Mouse (Mus musculus): ENCODE results near the gene Igfbp3.
"Not testable (repeated sequence)": the region's sequence is repeated elsewhere in the genome, so short reads cannot be mapped to it uniquely, and the experiment has no call there.

Gene Igfbp3

DNA sequence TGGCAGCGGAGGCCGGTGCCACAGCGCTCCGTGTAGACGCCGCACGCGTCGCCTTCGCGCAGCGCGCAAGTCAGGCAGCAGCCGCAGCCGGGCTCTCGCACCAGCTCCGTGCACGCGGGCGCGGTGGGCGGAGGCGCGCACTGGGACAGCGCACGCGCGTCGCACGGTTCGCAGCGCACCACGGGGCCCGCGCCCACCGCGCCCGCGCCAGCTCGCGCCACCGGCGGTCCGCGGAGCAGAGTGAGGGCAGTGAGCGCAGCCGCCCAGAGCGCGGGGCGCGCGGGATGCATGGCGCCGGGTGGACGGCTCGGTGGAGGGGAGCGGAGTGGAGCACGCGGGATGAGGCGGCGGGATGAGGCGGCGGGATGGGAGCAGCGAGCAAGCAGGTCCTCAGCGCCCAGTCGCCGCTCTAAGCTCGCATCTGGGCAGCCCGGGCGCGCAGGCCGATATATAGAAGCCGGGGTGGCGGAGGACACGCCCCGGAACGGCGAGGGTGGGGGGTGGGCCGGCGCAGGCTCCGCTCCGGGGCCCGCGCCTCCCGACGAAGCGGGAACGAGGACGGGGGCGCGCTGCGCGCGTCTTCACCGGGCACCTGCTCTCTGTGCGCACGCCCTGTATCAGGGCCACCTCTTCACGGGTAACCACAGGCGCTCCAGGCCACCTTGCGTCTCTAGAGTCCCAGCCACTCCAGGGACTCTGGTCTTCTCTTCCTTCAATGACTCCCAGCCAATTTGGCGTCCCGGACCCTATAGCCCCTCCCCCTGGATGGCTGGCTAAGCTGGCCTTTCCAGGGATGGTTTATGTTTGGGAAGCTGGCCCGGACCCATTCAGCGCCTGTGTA lies at the start of gene Igfbp3:
Igfbp3 (minus strand) TSS at position 423 of the 841 bp plus-strand sequence.
- peak; percentile 73 for DNase-seq (ENCODE audit: low read depth, low spot score)

DNA sequence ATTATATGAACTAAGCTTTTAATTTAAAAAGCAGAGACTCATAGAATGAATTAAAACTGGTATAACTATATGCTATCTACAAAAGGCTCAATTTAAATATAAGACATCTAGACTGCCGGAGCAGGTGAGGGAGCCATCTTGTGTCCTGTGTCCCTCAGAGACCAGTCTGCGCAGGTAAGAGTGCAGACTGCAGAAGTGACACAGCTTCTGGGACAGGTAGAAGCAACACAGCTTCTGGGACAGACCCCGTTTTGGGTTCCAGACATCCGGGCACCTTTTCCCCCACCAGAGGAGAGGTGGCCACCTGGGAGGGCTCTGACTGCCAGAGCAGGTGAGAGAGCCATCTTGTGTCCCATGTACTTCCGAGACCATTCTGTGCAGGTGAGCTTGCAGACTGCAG lies 37.1 kb upstream of the Igfbp3 start:
- DNase-seq (ENCODE audit: low read depth, low spot score) = no peak

DNA sequence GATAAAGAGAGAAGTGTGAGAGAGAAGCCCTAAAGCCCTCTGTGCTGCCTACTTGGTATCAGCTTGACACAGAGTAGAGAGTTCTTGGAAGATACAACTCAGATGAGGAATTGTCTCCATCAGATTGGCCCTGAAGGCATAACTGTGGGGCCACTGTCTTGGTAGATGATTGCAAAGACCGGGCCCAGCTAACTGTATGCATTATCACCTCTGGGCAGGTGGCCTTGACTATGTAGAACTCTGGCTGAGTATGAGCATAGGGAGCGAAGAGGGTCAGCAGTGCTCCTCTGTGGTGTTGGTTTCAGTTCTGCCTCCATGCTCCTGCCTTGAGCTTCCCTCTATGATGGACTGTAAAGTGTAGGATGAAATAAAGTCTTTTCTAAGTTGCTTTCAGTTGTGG lies 36.7 kb upstream of the Igfbp3 start:
- DNase-seq (ENCODE audit: low read depth, low spot score) = no peak

DNA sequence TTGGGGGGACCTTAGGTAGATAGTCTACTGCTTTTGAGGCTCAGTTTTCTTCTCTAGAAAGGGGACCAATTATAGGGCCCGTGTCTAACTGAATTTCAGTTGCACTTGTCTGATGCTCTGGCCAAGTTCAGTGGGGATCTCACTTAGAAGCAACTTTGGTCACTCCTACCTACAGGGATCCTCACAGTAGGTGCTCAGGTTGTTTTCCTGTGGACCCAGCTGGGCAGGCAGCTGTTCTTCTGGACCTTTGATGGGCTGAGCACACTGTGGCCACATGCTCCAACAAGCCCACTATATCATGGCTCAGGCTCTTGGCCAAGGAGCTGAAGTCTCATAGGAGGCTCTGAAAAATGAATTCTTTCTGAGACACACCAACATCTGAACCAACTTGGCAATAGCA lies 31.1 kb upstream of the Igfbp3 start:
- no peak for DNase-seq (ENCODE audit: low read depth, low spot score)

DNA sequence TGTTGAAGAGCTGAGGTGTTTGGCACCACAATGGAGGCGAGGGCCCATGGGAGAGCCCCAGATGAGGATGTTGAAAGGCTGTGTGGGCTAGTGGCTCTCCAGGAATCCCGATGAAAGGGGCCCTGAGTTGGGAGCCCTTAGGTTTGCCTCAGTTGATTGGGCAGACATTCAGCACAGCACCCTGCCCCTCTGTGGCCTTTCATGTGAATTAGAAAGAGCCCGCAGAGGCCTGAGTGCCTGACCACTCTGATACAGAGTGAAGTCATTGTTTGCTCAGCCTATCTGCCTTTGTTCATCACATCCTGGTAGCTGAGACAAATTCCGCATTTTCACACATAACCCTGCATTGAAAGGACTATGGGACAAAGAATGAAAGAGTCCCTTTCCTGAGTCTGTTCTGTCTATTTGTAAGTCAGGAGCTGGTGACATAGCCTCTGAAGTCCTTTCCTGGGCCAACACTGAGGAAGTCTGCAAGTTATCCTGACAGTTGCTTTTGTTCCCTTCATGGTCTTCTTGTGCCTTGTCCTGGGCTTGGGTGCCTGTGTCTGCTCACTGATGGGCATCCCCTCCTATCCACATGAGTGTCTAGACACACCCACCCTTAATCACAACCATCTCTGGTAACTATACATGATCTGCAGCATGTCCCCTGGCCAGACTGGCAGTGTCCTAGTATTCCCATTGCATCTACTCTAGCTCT lies 25.5 kb upstream of the Igfbp3 start:
- DNase-seq (ENCODE audit: low read depth, low spot score) = no peak

DNA sequence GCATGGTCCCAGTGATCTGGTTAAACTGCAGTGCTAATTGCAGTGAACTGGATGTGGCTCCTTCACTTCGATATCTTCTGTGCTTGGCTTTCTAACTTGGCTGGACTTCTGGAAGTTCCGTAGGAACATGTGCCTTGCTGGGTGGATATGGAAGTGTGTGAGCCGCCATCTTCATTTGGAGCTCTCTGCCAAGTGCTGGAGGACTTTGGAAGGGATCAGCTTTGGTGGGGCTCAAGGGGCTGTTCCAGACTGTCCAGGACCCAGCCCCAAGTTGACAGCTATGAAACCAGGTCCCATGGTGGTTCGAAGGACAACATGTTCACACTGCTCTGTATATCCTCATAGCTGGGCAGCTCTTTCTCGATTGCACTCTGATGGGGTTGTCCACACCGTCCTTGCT lies 24.8 kb upstream of the Igfbp3 start:
- no peak for DNase-seq (ENCODE audit: low read depth, low spot score)

DNA sequence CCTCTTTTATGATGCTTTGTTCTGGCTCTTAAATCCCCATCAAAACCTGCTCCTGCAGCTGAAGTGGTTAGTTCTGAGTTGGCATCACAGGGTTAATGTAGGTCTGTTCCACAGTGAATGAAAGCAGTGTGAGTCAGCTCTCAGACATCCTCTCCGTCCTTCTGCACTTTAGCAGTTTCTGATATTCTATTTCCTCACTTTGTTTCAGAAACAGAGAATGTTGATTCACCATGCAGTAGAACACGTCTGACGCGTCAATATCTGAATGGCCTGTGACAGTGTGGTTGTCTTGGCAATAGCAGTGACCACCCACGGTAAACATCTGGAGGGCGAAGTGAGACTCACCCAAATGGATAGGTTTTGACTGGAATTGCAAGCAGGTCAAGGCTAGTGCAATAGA lies 24.0 kb upstream of the Igfbp3 start:
- DNase-seq (ENCODE audit: low read depth, low spot score) = no peak

DNA sequence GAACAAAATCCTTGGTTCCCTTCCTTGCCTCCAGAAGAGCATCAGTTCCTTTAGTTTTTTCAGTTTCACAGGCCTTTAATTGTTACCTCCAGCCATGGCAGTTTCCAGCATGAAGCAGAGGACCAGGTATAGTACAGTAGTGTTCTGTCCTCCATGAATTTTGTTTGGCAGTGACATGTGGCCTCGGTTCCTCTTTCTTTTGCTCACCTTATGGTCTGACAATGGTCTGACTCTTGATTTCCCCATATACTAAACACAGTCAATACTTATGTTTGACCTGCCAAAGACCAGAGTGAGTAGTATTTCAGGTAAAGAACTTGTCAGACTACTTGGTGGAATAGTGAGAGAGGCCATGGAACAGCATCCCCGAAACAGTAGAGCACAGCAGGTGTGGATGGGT lies 23.0 kb upstream of the Igfbp3 start:
- no peak for DNase-seq (ENCODE audit: low read depth, low spot score)

DNA sequence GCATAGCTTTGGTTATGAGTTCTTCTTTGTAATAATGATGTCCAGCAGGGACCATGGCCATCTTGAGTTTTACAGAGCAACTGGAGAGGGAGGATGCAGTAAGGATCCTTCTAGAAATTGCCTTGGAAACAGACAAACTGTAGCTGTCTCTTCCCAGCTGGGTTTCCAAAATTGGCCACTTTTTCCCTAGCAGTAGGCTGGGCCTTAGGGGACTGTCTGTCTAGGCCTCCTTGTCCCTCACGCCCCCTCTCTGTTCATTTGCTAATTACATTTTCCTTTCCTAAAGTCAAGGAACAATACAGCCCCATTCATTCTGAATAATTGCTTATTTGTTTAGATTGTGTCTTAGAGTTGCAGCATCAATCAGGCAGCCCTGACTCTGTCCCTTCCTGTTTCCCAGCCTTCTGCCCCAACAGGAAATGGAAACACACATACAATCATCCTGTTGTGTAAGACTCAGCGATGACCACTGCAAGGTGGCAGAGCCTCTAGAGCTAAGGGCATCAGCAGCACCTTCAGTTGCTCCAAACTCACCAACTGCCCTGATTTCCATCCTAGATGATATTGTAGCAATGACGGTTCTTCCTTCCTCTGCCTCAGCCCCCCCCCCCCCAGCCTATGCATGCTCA lies 21.4 kb upstream of the Igfbp3 start:
- no peak for DNase-seq (ENCODE audit: low read depth, low spot score)

DNA sequence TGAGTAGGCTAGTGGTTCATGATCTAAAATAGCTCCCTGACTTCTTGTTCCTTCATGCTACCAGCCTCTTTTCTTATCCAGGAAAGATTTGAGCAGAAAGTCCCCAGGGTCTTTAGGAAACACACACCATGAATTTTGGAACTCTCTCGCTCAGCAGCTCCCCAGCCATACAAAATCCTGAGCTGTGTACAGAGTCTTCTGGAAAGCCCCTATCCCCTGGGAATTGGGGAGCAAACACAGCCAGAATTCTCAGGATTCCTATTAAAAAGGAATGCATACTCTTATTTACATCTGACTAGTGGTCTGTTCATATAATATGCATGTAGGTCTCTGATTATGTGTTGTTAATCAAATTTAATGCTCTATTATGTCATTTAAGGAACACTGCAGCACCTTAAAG lies 20.7 kb upstream of the Igfbp3 start:
- no peak for DNase-seq (ENCODE audit: low read depth, low spot score)

DNA sequence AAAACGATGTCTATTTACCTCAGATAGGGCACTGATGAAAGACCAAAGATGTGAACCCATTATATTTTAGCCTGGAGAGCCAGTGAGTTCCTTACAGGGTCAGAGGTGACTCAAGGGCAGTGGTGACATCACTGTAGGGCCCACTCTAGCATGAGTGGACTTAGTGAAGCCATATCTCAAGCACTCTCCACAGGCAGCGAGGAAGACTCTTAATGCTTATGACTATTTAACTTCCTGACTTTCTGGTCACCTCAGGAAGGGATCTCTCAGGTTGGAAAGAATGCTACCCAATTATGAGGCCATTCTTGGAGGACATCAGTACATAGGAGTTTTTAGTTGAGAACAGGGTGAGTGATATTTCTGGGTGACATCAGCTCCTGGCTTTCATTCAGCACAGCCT lies 19.6 kb upstream of the Igfbp3 start:
- DNase-seq (ENCODE audit: low read depth, low spot score) = no peak

DNA sequence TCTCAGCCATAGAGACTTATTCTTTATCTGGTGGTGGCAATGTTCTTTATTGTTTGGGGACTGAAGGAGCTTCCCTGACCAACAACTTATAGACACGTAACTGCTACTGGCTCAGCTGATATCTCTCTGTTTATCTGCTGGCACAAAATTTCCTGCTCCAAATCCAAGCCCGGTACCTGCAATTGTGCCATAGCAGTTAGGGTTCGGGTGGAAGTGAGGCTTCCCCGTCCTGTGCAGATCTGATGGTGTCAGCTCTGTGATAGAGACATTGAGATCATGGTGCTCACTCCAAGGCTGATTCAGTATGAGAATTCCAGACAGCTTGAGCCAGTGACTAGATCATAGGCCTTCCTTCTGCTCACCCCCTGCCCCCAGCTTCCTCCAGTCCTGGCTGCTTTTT lies 18.2 kb upstream of the Igfbp3 start:
- DNase-seq (ENCODE audit: low read depth, low spot score) = no peak

DNA sequence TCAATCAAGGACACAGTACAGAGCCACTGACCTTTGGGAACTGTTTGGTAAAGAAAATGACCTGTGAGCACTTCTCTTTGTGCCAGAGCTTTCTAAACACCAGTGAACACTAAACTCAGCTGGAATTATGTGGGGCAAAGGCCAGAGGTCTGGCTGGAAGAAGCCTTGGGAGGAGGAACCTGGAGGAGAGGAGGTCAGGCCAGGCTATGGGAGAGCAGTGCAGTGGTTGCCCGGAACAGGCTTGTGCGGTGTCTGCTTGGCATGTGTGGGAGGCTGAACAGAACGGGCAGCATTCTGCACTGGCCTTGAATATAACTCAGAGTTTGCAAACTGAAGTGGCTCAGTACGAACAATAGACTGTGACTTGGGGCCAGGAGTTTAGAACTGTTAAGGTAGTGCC lies 16.3 kb upstream of the Igfbp3 start:
- DNase-seq (ENCODE audit: low read depth, low spot score) = no peak

DNA sequence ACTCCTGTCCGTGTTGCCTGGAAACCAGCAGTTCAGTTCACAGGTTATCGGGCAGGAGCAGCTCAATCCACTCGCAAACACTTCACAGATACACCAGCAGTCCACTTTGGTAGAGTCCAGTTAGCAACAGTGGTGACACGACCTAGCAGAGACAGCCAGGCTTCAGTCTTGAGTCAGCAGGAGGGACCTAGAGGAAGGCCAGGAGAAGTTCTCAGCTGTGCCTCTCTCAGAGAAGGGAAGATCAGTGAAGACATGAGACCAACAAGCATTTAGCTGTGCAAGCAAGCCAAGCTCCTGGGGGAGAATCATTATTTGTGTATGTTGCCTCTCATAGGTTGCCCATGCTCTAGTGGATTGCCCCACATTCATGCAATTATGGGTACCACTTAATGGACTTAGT lies 14.4 kb upstream of the Igfbp3 start:
- no peak for DNase-seq (ENCODE audit: low read depth, low spot score)

DNA sequence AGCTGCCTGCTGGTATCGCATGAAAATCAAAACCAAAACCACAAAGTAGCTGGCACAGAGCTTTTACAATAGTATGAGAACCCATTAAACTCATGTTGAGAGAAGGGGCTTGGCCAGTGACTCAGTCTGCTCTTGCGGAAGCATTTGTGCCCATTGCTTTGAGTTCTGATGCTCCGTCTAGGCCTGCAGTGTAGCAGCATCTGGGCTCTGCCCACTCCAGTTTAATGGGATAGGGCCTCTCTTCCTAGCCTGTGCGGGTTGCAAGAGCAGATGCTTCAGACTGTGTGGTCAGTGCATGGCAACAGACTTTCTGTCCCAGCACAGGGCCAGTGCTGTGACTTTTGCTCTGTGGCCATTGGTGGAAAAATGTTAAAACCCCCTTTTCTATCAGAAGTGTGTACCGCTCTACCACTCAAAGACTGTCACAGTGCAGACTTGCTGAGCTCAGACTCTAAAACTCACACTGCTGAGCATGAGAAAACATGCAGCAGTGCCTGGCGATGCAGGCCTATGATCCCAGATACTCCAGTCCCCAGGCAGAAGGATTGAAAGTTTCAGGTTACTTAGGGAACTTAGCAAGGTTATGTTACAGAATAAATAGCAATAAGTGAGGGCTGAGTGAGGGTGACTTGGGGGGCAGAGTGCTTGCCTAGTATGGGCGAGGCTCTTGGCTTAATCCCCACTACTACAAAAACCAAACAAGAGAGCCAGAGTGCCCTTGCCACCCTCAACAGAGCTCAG lies 13.3 kb upstream of the Igfbp3 start:
- no peak for DNase-seq (ENCODE audit: low read depth, low spot score)

DNA sequence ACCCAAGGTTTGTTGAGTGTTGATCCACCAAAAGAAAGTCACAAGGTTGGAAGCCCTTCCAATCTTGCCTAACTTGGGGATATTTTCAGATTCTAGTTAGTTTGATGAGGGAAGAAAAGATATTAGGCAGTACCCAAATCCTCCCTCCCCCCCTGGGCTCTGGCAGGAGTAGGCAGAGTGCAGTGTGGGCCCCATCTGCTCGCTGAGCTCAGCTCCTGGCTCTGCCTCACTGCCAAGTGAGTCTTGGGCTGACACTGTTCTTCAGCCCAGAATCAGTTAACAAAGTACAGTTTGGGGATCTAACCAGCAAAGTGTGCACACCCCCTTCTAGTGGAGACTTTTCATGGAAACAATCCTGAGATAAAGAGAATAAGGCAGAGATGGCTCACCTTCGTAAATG lies 12.5 kb upstream of the Igfbp3 start:
- no peak for DNase-seq (ENCODE audit: low read depth, low spot score)

DNA sequence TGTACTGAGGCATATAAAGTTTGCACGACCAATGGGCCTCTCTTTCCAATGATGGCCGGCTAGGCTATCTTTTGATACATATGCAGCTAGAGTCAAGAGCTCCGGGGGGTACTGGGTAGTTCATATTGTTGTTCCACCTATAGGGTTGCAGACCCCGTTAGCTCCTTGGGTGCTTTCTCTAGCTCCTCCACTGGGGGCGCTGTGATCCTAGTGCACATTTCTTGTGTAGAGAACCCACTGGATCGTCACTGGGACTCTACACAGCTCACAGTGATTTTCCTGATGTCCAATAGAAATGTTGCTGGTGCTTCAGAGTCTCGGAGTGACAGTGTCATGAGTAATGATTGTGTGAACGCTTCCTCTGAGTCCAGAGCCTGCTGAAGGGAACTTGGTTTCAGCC lies 8.1 kb upstream of the Igfbp3 start:
- not testable (repeated sequence) for DNase-seq (ENCODE audit: low read depth, low spot score)

DNA sequence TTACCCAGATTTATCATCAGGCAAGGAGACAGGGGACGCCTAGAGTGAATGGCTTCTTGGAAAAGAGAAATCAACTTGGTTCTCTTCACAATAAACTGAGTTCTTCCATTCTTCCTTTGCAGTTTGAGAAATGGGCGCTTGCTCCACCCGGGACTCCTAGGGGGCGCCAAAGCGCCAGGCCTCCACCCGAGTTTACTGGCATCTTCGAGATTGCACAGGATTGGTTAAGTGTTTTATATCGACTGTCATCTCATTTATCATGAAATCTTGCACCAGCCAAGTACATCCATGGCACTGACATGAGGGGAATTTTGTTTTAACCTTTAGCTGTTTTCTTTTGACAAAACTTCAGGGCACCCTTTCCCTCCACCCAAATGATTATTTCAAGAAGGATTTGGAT lies 2.0 kb upstream of the Igfbp3 start:
- DNase-seq (ENCODE audit: low read depth, low spot score) = no peak

DNA sequence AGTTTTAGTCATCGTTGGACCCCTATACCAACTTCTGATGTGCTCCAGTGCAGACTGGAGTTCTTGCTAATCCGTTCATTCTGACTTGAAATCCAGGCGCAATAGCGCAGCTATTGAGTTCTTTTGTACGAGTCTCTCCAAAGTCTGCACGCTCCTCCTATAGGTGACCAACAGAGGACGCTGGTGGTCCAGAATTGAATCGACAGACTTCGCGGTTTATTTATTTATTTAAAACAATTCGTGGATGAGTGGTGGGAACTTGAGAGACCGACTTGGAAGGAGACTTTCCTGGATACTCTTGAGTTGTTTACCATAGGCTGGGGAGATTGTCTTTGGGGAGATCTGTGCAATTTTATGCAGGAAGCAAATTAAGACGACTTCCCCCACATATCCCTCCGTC lies 1.0 kb upstream of the Igfbp3 start:
- DNase-seq (ENCODE audit: low read depth, low spot score) = peak; percentile 65

DNA sequence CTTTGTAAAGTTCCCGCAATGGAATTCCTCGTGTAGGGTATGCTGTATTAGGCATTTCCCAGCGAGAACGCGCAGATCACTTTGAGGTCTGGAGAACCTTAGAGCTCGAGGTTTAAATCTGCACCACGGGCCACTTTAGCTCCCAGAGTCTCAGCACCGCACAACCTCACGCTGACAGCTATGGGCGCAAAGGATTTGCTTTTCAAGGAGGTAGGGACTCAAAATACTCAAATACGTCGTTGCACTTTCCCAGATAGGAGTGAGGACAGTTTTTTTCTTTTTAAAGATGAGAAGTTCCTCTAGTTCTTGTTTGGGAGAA lies 578 bp upstream of the Igfbp3 start:
- DNase-seq (ENCODE audit: low read depth, low spot score) = no peak

DNA sequence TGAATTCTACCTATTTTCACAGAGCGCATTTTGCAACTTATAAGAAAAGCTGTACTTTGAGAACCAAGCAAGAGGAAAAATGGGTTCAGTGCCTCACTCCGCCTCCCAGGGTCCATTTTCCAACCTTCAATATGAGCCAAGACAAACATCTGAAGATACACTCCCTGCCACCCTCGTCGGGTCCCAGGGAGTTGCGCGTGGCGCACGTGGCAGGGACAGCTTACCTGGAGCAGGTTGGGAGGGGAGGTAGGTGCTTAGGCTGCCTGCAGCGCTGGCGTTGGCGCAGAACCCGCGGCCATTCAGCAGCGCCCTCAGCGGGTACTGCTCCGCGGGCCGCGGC lies 592 bp downstream of the Igfbp3 start:
- no peak for DNase-seq (ENCODE audit: low read depth, low spot score)

DNA sequence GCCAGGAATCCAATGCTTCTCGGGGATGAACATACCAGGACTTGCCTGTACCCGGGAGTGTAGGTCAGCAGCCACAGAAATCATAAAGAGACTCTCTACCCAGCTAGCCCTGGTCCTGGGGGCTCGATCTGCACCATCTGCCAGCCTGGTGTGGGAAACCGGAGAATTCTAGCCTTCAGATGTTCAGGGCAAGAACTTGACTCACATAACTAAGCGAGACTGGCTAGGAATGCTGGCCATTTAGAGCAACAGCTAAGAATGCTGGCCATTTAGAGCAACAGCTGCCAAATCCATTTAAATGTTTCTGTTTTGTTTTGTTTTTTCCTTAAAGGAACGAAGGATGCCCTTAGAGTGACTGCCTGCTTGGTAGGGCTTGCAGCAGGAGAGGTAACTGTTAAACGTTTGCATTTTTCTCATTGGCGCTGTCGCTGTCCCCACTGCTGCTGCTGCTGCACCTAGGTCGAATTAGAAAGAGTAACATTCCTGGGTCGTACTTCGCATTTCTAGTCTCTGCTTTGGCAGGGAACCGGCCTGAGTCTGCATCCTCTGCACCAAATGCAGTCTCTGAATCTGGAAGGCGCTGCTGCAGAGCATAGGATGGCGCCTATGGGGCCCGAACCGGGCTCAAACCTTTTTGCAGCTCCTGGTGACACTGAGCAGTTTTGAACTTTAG lies 1.5 kb downstream of the Igfbp3 start:
- DNase-seq (ENCODE audit: low read depth, low spot score) = no peak
